Mouse (Mus musculus): Measurements from ENCODE around the gene Insr. TPM values are rescaled to one million over a fixed set of nuclear protein-coding genes. Genes with fewer than 3 reads are reported as not detected.

Gene Insr
- total and polyA plus RNA-seq, 3 experiments: 2.1 to 4.6 (median 3.0) TPM

GRCm38 (mm10) chr8:3221047-3221959, 58.1 kb downstream of the Insr start:
- no peaks in the 10 kb centered on the region for H3K79me2 ChIP-seq (replicated peaks; ENCODE audit: control insufficient read depth, extremely low read depth, insufficient read depth, poor library complexity, severe bottlenecking)
- H3K27ac ChIP-seq (ENCODE audit: insufficient read depth, low read depth): no peak overlapping the region
- no peak overlapping the region for H3K4me2 ChIP-seq (ENCODE audit: insufficient read depth, low read depth, poor library complexity, severe bottlenecking)
- H3K36me3 ChIP-seq (replicated peaks in 1 of 2; ENCODE audit: control insufficient read depth in 1 of 2, insufficient read depth in 1 of 2, low read length in 1 of 2): peaks cover 0 to 4% of the 10 kb centered on the region in 2 experiments
- no peak overlapping the region for H3K9ac ChIP-seq (ENCODE audit: insufficient read depth, low read depth)
- peaks cover 0 to 33% of the 10 kb centered on the region in 2 experiments; a peak in 2 of 4 replicates for H3K4me1 ChIP-seq (ENCODE audit: control insufficient read depth in 1 of 2, insufficient read depth in 2 of 2)
- peak; percentile 48 for DNase-seq (ENCODE audit: extremely low read depth)
- dilution Hi-C loops (cut with MboI; ENCODE audit: extremely low pct_ligation_motif_present, extremely low pct_unique_long_range_greater_than_20kb, low sequenced_read_pairs) (no loop called here), in situ Hi-C loops (cut with MboI; ENCODE audit: low pct_ligation_motif_present, low pct_unique_long_range_greater_than_20kb, low sequenced_read_pairs) (no loop called here)
- no peaks in the 10 kb centered on the region for H3K27me3 ChIP-seq (replicated peaks)
- TF ChIP-seq POLR2AphosphoS2 (IDR thresholded peaks at IDR 0.05; ENCODE audit: low read depth, low read length) (no peak), RAD21 (IDR thresholded peaks at IDR 0.05; ENCODE audit: low read depth, low read length) (no peak), MAX (IDR thresholded peaks at IDR 0.05; ENCODE audit: low read length) (peak; percentile 13; the same call in 1 of the 2 replicates), CHD2 (IDR thresholded peaks at IDR 0.05; ENCODE audit: low read length) (no peak), USF1 (IDR thresholded peaks at IDR 0.05; ENCODE audit: low read depth, low read length) (no peak), ZMIZ1 (IDR thresholded peaks at IDR 0.05; ENCODE audit: low read depth, low read length) (no peak)
- no peaks in the 10 kb centered on the region for H3K9me3 ChIP-seq (replicated peaks; ENCODE audit: low read length)
- peak overlapping the region in 1 of 3 experiments; percentile 25 for H3K4me3 ChIP-seq (replicated peaks in 1 of 3; ENCODE audit: low read depth in 2 of 3, low read length in 2 of 3, poor library complexity in 1 of 3)

- Histone ChIP-seq H3K4me1 (ENCODE audit: control insufficient read depth in 1 of 2, insufficient read depth in 2 of 2) (peaks cover 0 to 33% of the 10 kb centered on the region in 2 experiments; a peak in 2 of 4 replicates), H3K27ac (ENCODE audit: insufficient read depth, low read depth) (no peak overlapping the region), H3K4me2 (ENCODE audit: insufficient read depth, low read depth, poor library complexity, severe bottlenecking) (no peak overlapping the region), H3K4me3 (replicated peaks in 1 of 3; ENCODE audit: low read depth in 2 of 3, low read length in 2 of 3, poor library complexity in 1 of 3) (no peak overlapping the region), H3K9me3 (replicated peaks; ENCODE audit: low read length) (no peaks in the 10 kb centered on the region), H3K36me3 (replicated peaks in 1 of 2; ENCODE audit: control insufficient read depth in 1 of 2, insufficient read depth in 1 of 2, low read length in 1 of 2) (peaks cover 0 to 4% of the 10 kb centered on the region in 2 experiments), H3K27me3 (replicated peaks) (no peaks in the 10 kb centered on the region), H3K79me2 (replicated peaks; ENCODE audit: control insufficient read depth, extremely low read depth, insufficient read depth, poor library complexity, severe bottlenecking) (no peaks in the 10 kb centered on the region), H3K9ac (ENCODE audit: insufficient read depth, low read depth) (no peak overlapping the region)
- in situ Hi-C loops (cut with MboI; ENCODE audit: low pct_ligation_motif_present, low pct_unique_long_range_greater_than_20kb, low sequenced_read_pairs): no loop called here
- dilution Hi-C loops (cut with MboI; ENCODE audit: extremely low pct_ligation_motif_present, extremely low pct_unique_long_range_greater_than_20kb, low sequenced_read_pairs): no loop called here
- no peak for DNase-seq (ENCODE audit: extremely low read depth)
- TF ChIP-seq JUND (conservative IDR thresholded peaks at IDR 0.05; ENCODE audit: low read depth, low read length) (no peak), ZKSCAN1 (IDR thresholded peaks at IDR 0.05; ENCODE audit: borderline replicate concordance, low read depth, low read length) (no peak), SMC3 (IDR thresholded peaks at IDR 0.05; ENCODE audit: low read depth, low read length) (no peak), USF2 (conservative IDR thresholded peaks at IDR 0.05; ENCODE audit: low read depth, low read length) (no peak), HCFC1 (IDR thresholded peaks at IDR 0.05; ENCODE audit: low read depth, low read length) (no peak), MAZ (IDR thresholded peaks at IDR 0.05; ENCODE audit: low read depth, low read length) (no peak), ELF1 (IDR thresholded peaks at IDR 0.05; ENCODE audit: low read depth, low read length) (no peak), MXI1 (IDR thresholded peaks at IDR 0.05; ENCODE audit: low read depth, low read length) (no peak), RCOR1 (conservative IDR thresholded peaks at IDR 0.05; ENCODE audit: low read depth, low read length) (no peak), ETS1 (conservative IDR thresholded peaks at IDR 0.05; ENCODE audit: low read depth, low read length) (no peak), NRF1 (IDR thresholded peaks at IDR 0.05; ENCODE audit: low read depth, low read length) (no peak), MYC (IDR thresholded peaks at IDR 0.05; ENCODE audit: low read depth, low read length) (no peak), GABPA (IDR thresholded peaks at IDR 0.05; ENCODE audit: insufficient replicate concordance, low read depth, low read length) (no peak)
Measured at GRCm38 (mm10) chr8:3220502-3220901, 58.9 kb downstream of the Insr start.

Measured in CH12.LX (cell line).